Mouse (Mus musculus) intestine, embryonic 15.5 days (tissue): Measurements from ENCODE around the gene Vmn1r119. TPM values are rescaled to one million over a fixed set of nuclear protein-coding genes. Genes with fewer than 3 reads are reported as not detected.
"Not testable (repeated sequence)": the region's sequence is repeated elsewhere in the genome, so short reads cannot be mapped to it uniquely, and the experiment has no call there.

ENCODE experiments used
- ATAC-seq: fragments of 200-750 bp; cut with Nextera tagmentation; 2 replicates; pipeline ENCODE4 v1.8.0; 2017; ENCODE audit warnings: moderate TSS enrichment, moderate library complexity
- H3K27ac ChIP-seq: fragments of 300-500 bp; sonication (generic); 2 replicates; pipeline ENCODE4 v1.5.1; 2015; ENCODE audit warnings: mild to moderate bottlenecking, inconsistent platforms
- H3K27me3 ChIP-seq: fragments of 300-500 bp; sonication (generic); replicated peaks from 2 replicates; pipeline ENCODE4 v1.6.1; 2015; ENCODE audit warnings: inconsistent platforms
- H3K36me3 ChIP-seq: fragments of 300-500 bp; sonication (generic); 2 replicates; pipeline ENCODE4 v1.6.1; 2015; ENCODE audit warnings: inconsistent platforms
- H3K4me1 ChIP-seq: fragments of 300-500 bp; sonication (generic); replicated peaks from 2 replicates; pipeline ENCODE4 v1.6.1; 2015; ENCODE audit warnings: inconsistent platforms
- H3K4me2 ChIP-seq: fragments of 300-500 bp; sonication (generic); replicated peaks from 2 replicates; pipeline ENCODE4 v1.6.1; 2015; ENCODE audit warnings: mild to moderate bottlenecking, inconsistent platforms
- H3K4me3 ChIP-seq: fragments of 300-500 bp; sonication (generic); replicated peaks from 2 replicates; pipeline ENCODE4 v1.5.1; 2015; ENCODE audit warnings: inconsistent platforms
- H3K9ac ChIP-seq: fragments of 300-500 bp; sonication (generic); 2 replicates; pipeline ENCODE4 v1.6.1; 2015; ENCODE audit warnings: inconsistent platforms
- H3K9me3 ChIP-seq: fragments of 300-500 bp; sonication (generic); 2 replicates; pipeline ENCODE4 v1.6.1; 2016; ENCODE audit warnings: inconsistent platforms
- WGBS: fragments of 180-500 bp; shearing (Covaris S2); methylation state at CpG from one replicate; pipeline ENCODE4 v1.1.7; 2015; 5-methylcytosine and 5-hydroxymethylcytosine counted together
- polyA plus RNA-seq: library from polyadenylated mRNA; unstranded; fragments of >200 nt; fragmentation: Nextera tagmentation; extraction: Ambion mirVana; gene quantifications from 2 replicates; pipeline ENCODE4 v1.2.1, GENCODE M21; 2015

The Vmn1r119 gene
- not detected in 2 replicates for polyA plus RNA-seq

- H3K27ac ChIP-seq, H3K4me2 ChIP-seq, H3K27me3 ChIP-seq, H3K9ac ChIP-seq, H3K9me3 ChIP-seq, ATAC-seq, H3K4me1 ChIP-seq, H3K4me3 ChIP-seq, H3K36me3 ChIP-seq: not testable (repeated sequence)
- no CpG with 5 or more reads among the region's 2 CpGs for WGBS
Measured at GRCm38 (mm10) chr7:21012355-21012754, at the start of gene Vmn1r119. Gene Vmn1r119 (minus strand): TSS chr7:21012455.

- H3K9ac ChIP-seq, H3K27me3 ChIP-seq, H3K27ac ChIP-seq, H3K4me3 ChIP-seq, H3K4me2 ChIP-seq, H3K4me1 ChIP-seq, ATAC-seq, H3K36me3 ChIP-seq, H3K9me3 ChIP-seq: not testable (repeated sequence)
- 89% methylated on average over 1 of the region's 1 CpGs for WGBS
Measured at GRCm38 (mm10) chr7:21053684-21054083, 41.4 kb upstream of the Vmn1r119 start, which contains the start of gene Vmn1r120. Gene Vmn1r120 (minus strand): TSS chr7:21053784.

Other genes with a start within 250 kb of the Vmn1r119 start
- gene Vmn1r112, start 241.3 kb downstream of the Vmn1r119 start, polyA plus RNA-seq = not detected in 2 replicates
- not detected in 2 replicates for gene Vmn1r113, start 225.2 kb downstream of the Vmn1r119 start, polyA plus RNA-seq
- gene Vmn1r114, start 200.3 kb downstream of the Vmn1r119 start, polyA plus RNA-seq = not detected in 2 replicates
- gene Vmn1r115, start 167.5 kb downstream of the Vmn1r119 start, polyA plus RNA-seq = not detected in 2 replicates
- gene Vmn1r116, start 140.2 kb downstream of the Vmn1r119 start, polyA plus RNA-seq = not detected in 2 replicates
- gene Vmn1r117, start 128.3 kb downstream of the Vmn1r119 start, polyA plus RNA-seq = not detected in 2 replicates
- not detected in 2 replicates for gene Vmn1r118, start 100.1 kb downstream of the Vmn1r119 start, polyA plus RNA-seq
- gene Vmn1r120, start 41.3 kb upstream of the Vmn1r119 start, polyA plus RNA-seq = not detected in 2 replicates
- gene Vmn1r121, start 86.1 kb upstream of the Vmn1r119 start, polyA plus RNA-seq = not detected in 2 replicates
- not detected in 2 replicates for gene Vmn1r122, start 121.7 kb upstream of the Vmn1r119 start, polyA plus RNA-seq
- not detected in 2 replicates for gene Vmn1r123, start 149.7 kb upstream of the Vmn1r119 start, polyA plus RNA-seq
- not detected in 2 replicates for gene Gm5157, start 178.0 kb upstream of the Vmn1r119 start, polyA plus RNA-seq
- gene Vmn1r124, start 248.2 kb upstream of the Vmn1r119 start, polyA plus RNA-seq = not detected in 2 replicates